Mouse (Mus musculus) testis, adult 2 months (tissue): ENCODE results near the gene Rom1.

Experiments
- CTCF ChIP-seq: fragments of 200-500 bp; IDR thresholded peaks from 2 replicates; pipeline ENCODE4 v1.5.1; 2012; ENCODE audit warnings: low read depth, mild to moderate bottlenecking, inconsistent platforms, low read length, moderate library complexity; ENCODE audit not compliant: control insufficient read depth, insufficient read depth, insufficient replicate concordance
- POLR2A ChIP-seq: fragments of 200-500 bp; IDR thresholded peaks from 2 replicates; pipeline ENCODE4 v1.6.1; 2012; ENCODE audit warnings: low read depth, mild to moderate bottlenecking, inconsistent platforms, low read length, moderate library complexity; ENCODE audit not compliant: control insufficient read depth

GRCm38 (mm10) chr19:8967893-8968292, 38.7 kb upstream of the Rom1 start:
- TF ChIP-seq CTCF (no peak), POLR2A (no peak)
